Mouse (Mus musculus) urinary bladder, postnatal 4 days (tissue): ENCODE results near the gene Chsy1.

Source experiments
- DNase-seq, 2 experiments: peaks; one replicate each; pipeline ENCODE4 v3.0.0; 2021 to 2022; ENCODE audit warnings: low spot score in 2 of 2

Chsy1 gene

DNA sequence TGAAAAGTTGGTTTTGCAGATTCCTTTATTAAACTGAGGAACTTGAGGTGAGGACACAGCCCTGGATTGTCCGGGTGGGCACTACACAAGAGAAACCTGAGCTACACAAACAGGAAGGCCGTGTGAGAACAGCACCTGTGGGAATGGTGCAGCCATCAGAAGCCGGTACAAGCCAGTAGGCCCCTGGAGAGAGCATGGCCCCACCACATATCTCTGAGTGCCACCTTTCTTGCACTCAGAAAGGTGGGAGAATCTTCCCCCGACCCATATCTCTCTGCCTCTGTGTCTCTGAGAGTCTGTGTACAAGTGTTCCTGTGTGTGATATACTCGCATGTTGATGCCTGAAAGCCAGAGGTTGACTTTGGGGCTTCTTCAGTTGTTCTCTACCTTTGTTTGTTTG, 29.6 kb downstream of the Chsy1 start:
- no peak for DNase-seq

GRCm38 (mm10) chr7:66140095-66140494, 30.8 kb downstream of the Chsy1 start:
- DNase-seq = no peak

GRCm38 (mm10) chr7:66140923-66141570, 31.7 kb downstream of the Chsy1 start:
- DNase-seq = no peak

GRCm38 (mm10) chr7:66142514-66142913, 33.2 kb downstream of the Chsy1 start:
- no peak for DNase-seq

- DNase-seq = no peak
Measured at GRCm38 (mm10) chr7:66144543-66144942, 35.2 kb downstream of the Chsy1 start.

- DNase-seq = no peak
Measured at GRCm38 (mm10) chr7:66147156-66147555, 37.8 kb downstream of the Chsy1 start.

- no peak for DNase-seq
Measured at GRCm38 (mm10) chr7:66147816-66148215, 38.5 kb downstream of the Chsy1 start.

- DNase-seq = no peak
Measured at GRCm38 (mm10) chr7:66149506-66149905, 40.2 kb downstream of the Chsy1 start.

- DNase-seq = no peak
Measured at GRCm38 (mm10) chr7:66150411-66150810, 41.1 kb downstream of the Chsy1 start.

GRCm38 (mm10) chr7:66157413-66157812, 48.1 kb downstream of the Chsy1 start:
- DNase-seq = no peak

DNA sequence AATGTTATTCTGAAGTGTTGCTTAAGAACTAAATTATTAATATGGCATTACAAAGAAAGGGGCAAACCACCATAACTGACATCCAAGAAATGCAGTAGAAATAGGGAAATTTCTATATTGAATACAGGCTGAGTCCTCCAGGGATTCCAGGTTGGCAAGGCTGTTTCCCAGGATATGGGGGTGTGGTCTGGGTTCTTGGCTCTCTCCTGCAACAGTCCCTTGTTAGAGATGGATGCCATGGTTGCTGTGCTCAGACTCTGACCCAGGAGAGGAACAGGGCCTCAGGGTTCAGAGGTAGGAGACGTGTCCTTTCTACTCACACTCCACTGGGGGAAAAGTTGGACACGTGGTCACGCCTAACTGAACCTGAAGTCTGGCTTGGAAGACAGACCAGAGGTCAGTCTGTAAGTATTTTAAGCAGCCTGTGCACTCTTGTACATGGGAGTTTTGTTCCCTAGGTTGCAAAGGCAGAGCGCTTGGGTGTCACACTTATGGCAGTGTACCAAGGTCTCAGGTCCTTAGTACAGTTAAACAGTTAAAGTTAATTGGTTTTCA, 48.6 kb downstream of the Chsy1 start:
- no peak for DNase-seq

GRCm38 (mm10) chr7:66158616-66159129, 49.4 kb downstream of the Chsy1 start:
- DNase-seq = no peak

- no peak for DNase-seq
Measured at GRCm38 (mm10) chr7:66159961-66160360, 50.6 kb downstream of the Chsy1 start.

GRCm38 (mm10) chr7:66161836-66162235, 52.5 kb downstream of the Chsy1 start:
- DNase-seq = no peak

DNA sequence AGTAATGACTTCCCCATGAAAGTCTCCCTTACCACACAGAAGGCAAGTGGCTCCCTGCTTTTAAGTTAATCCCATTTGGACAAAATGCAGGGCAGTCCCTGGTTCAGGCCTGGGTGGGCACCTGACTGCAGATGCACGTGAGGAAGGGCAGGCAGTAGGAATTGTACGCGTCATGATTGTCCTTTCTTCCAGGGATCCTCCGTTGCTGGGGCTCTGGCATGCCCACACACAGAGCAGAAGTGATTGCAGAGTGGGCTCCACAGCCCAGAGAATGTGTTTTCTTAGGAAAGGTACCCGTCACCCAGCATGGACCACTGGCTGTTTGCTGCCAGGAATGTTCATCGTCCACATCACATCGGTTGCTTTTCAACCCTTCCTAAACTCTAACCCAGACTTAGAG, 53.2 kb downstream of the Chsy1 start:
- no peak for DNase-seq

- no peak for DNase-seq
Measured at GRCm38 (mm10) chr7:66162981-66163380, 53.7 kb downstream of the Chsy1 start.

DNA sequence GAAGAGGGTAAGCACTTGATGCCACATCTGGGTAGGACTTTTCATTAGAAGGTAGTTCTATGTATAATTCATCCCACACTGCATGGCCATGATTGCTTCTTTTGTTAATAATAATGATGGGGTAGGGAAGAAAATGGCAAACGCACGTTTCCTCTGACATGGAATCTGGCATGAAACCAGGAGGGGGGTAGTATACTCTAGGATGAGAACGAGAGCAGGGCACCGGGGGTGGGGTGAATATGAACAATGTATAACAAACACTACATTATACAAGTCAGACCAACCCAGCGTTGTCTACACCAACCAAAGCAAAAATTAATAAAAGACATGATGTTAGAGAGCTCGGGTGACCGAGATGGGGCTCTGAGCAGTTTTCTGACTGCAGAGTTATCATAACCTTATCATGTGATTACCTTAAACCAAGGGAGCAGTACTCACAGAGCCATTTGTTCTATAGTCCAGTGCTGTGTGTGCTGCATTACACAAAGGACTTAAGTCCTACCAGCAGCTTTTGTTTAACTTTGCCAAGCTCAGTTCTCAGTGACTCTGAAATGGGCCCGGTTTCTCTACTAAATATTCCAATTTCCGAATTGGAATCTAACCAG, 55.2 kb downstream of the Chsy1 start:
- DNase-seq = no peak

DNA sequence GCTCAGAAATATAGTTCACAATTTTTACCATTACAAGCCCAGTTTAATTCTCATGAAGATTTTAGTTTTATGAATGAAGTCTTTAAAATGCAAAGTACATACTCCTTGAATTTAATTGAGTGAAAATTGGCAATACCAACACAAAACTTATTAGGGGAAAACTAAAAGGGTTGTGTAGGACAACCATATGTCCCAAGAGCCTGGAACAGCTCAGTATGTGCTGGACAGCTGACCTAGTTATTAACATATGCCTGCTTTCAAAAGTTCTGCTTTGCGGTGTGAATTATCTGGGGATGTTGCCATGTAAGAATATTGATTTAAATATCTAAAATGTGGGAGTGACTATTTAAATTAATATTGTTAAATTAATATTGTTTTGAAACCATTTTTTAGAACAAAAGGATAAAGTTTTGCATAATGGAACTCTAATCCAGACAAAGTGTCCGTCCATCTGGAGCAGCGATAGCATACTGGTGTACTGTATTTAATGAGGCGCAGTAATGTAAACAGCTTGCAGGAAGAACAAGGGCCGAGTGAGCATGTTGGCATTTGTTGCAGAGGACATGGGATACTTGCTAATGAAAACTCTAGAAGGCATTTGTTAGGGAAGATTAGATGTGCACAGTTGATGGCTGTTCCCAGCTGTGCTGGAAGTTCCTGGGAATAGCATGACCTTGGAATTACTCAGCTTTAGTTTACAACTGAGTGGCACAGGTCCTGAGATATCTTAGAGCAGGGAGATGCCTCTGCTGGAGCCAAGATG, 55.9 kb downstream of the Chsy1 start:
- DNase-seq = no peak

- no peak for DNase-seq
Measured at GRCm38 (mm10) chr7:66168877-66169276, 59.6 kb downstream of the Chsy1 start.

DNA sequence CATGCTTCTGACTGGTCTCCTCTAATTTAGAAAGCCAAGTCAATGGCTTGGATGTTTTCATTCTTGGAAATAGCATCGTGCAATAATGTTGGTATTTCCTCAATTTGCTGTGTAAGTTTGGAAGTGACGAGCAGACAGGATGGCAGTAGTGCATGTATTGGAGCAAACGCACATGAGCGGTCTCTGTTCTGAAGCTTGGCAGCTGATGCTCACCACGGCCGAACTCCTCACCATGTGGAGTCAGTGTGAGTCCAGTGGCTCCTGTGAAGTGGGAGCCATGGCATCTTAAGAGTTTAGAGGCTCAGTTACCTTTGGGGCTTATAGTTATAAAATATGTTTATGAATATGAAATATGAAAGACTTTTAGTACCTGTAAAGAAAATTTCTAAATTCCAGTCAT, 60.2 kb downstream of the Chsy1 start:
- DNase-seq = no peak

- DNase-seq = no peak
Measured at GRCm38 (mm10) chr7:66170802-66171505, 61.6 kb downstream of the Chsy1 start.

DNA sequence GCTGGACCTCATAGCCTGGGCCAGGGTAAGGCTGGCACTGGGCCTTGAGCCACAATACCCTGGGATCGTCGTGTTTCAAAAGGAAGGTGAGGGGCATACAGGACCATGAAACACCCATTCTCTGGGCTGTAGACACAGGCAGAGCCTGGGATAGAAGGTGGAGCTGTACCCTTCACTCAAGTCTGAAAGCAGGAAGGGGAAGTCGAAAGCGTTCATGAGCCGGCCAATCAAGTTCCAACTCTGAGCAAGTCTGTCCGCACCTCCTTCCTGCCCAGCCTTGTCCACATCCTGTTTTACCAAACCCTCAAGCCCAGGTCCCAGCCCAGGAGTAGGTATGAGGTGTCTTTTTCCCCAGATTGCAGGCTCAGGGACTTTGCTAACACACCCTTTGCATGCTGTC, 66.4 kb downstream of the Chsy1 start:
- DNase-seq = no peak
